Mouse (Mus musculus) liver, adult 2 months (tissue): ENCODE data around the gene Snx3.

Experiments used
- CTCF ChIP-seq: fragments of 200-500 bp; IDR thresholded peaks from 2 replicates; pipeline ENCODE4 v1.5.1; 2011; ENCODE audit warnings: low read depth, low read length, control low read depth
- POLR2A ChIP-seq: fragments of 200-500 bp; IDR thresholded peaks from 2 replicates; pipeline ENCODE4 v1.6.1; 2011; ENCODE audit warnings: low read length, control low read depth; ENCODE audit not compliant: insufficient read depth; ENCODE audit errors: extremely low read depth

- TF ChIP-seq CTCF = no peak
- TF ChIP-seq POLR2A = peak; percentile 61
Measured at GRCm38 (mm10) chr10:42478341-42478720, 23.5 kb upstream of the Snx3 start, which contains the start of gene Afg1l.
